Mouse (Mus musculus) left cerebral cortex, postnatal 25 days (tissue): ENCODE results near the gene Rasal3. TPM values are rescaled to one million over a fixed set of nuclear protein-coding genes. Genes with fewer than 3 reads are reported as not detected.

Experiments
- DNase-seq, 2 experiments: peaks; one replicate each; pipeline ENCODE4 v3.0.0; 2022; ENCODE audit warnings: low spot score in 2 of 2, mixed read lengths in 1 of 2
- intact Hi-C: fragments of 180-260 bp; cut with DNase I; formaldehyde crosslinking; loops from one replicate; pipeline ENCODE4 v1.15.1; 2025
- total RNA-seq, 2 experiments: library from RNA; stranded (reverse); gene quantifications; 2 replicates each; pipeline ENCODE4 v1.2.3; 2021

Gene Rasal3
- total RNA-seq, result 1 to 10 TPM; 3.9 to 4.1 TPM

- intact Hi-C loops, result no loop called here
- DNase-seq, result no peak
Observed at GRCm38 (mm10) chr17:32403417-32403816, at the start of gene Rasal3. Gene Rasal3, minus strand, starts transcription at chr17:32403583.

GRCm38 (mm10) chr17:32452482-32452881 is 49.1 kb upstream of the Rasal3 start, which contains the start of gene Cyp4f39:
Gene Cyp4f39, plus strand, starts transcription at chr17:32452723.
- intact Hi-C loops, result no loop called here
- no peak for DNase-seq

- no peak for DNase-seq
- intact Hi-C loops, result no loop called here
Observed at GRCm38 (mm10) chr17:32450844-32451537, 47.6 kb upstream of the Rasal3 start.

- intact Hi-C loops, result no loop called here
- no peak for DNase-seq
Observed at GRCm38 (mm10) chr17:32449042-32449441, 45.7 kb upstream of the Rasal3 start.

GRCm38 (mm10) chr17:32447195-32447594 is 43.8 kb upstream of the Rasal3 start:
- intact Hi-C loops, result no loop called here
- DNase-seq, result no peak

- no peak for DNase-seq
- intact Hi-C loops, result no loop called here
Observed at GRCm38 (mm10) chr17:32445016-32445415, 41.6 kb upstream of the Rasal3 start.

GRCm38 (mm10) chr17:32443245-32443644 is 39.9 kb upstream of the Rasal3 start:
- DNase-seq, result no peak
- intact Hi-C loops, result no loop called here

- intact Hi-C loops, result no loop called here
- DNase-seq, result no peak
Observed at GRCm38 (mm10) chr17:32437106-32437505, 33.7 kb upstream of the Rasal3 start.

- DNase-seq, result no peak
- intact Hi-C loops, result no loop called here
Observed at GRCm38 (mm10) chr17:32435151-32435550, 31.8 kb upstream of the Rasal3 start.

- intact Hi-C loops, result no loop called here
- no peak for DNase-seq
Observed at GRCm38 (mm10) chr17:32434324-32434723, 30.9 kb upstream of the Rasal3 start.

- intact Hi-C loops, result loop anchor here (1.0 to 2.0 kb wide), 2 partner anchors 43 to 83 kb away; partner anchors contain the start of gene Wiz
- peak; percentile 3 to 12 for DNase-seq
Observed at GRCm38 (mm10) chr17:32431972-32432371, 28.6 kb upstream of the Rasal3 start.

GRCm38 (mm10) chr17:32426610-32427009 is 23.2 kb upstream of the Rasal3 start:
- intact Hi-C loops, result no loop called here
- DNase-seq, result no peak

GRCm38 (mm10) chr17:32424034-32424433 is 20.7 kb upstream of the Rasal3 start, which contains the start of gene Pglyrp2:
Gene Pglyrp2, minus strand, starts transcription at chr17:32424167.
- no peak for DNase-seq
- intact Hi-C loops, result no loop called here

GRCm38 (mm10) chr17:32420781-32421180 is 17.4 kb upstream of the Rasal3 start:
- no peak for DNase-seq
- intact Hi-C loops, result no loop called here

GRCm38 (mm10) chr17:32419989-32420388 is 16.6 kb upstream of the Rasal3 start:
- no peak for DNase-seq
- intact Hi-C loops, result no loop called here

- no peak for DNase-seq
- intact Hi-C loops, result no loop called here
Observed at GRCm38 (mm10) chr17:32416771-32417170, 13.4 kb upstream of the Rasal3 start.

- DNase-seq, result no peak
- intact Hi-C loops, result no loop called here
Observed at GRCm38 (mm10) chr17:32415417-32416020, 12.1 kb upstream of the Rasal3 start.

GRCm38 (mm10) chr17:32411898-32412297 is 8.5 kb upstream of the Rasal3 start:
- intact Hi-C loops, result no loop called here
- no peak for DNase-seq

- no peak for DNase-seq
- intact Hi-C loops, result no loop called here
Observed at GRCm38 (mm10) chr17:32402779-32403157, 615 bp downstream of the Rasal3 start.

GRCm38 (mm10) chr17:32402011-32402778 is 1.2 kb downstream of the Rasal3 start:
- intact Hi-C loops, result no loop called here
- DNase-seq, result no peak

- intact Hi-C loops, result no loop called here
- no peak for DNase-seq
Observed at GRCm38 (mm10) chr17:32396266-32396665, 7.1 kb downstream of the Rasal3 start.
